Mouse (Mus musculus): Measurements from ENCODE around the gene Nxnl1.

Nxnl1 gene

DNA sequence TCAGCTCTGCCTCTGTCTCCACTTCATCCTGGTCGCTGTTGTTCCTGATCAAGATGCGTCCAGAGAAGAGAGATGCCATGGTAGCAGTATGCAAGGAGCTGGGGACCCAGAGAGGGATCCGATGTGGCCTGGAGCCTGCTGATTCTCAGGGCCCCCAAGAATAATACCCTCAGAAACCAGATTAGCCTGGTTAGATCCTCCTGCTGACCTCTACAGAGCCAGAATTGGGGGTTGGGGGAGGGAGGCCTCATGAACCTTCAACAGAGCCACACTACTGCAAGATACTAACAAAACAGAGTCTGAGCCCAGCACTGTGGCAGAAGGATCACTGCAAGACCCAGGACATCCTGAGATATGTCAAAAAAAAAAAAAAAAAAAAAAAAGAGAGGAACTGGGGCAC, at the start of gene Nxnl1:
Gene Nxnl1, minus strand, starts transcription at position 101 of the 400 bp plus-strand sequence.
- DNase-seq (ENCODE audit: extremely low read depth, insufficient read length, low spot score), result no peak

DNA sequence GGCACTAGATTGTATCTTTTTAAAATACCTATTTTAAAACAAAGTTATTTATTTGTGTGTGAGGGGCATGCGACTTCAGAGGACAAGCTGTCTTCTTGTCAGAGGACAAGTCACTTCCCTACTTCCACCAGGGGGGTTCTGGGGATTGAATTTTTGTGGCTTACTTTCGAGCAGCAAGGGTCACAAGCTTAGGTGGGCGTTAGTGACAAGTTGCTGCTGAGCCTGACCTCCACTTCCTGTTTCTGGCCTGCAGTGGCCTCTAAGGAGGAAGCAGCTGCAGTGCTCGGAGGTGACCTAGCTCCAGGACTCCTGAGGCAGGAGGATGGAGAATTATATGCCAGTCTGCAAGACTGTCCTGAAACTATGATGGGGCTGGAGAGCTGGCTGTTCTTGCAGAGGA, 47.0 kb upstream of the Nxnl1 start:
- DNase-seq (ENCODE audit: extremely low read depth, insufficient read length, low spot score), result no peak

DNA sequence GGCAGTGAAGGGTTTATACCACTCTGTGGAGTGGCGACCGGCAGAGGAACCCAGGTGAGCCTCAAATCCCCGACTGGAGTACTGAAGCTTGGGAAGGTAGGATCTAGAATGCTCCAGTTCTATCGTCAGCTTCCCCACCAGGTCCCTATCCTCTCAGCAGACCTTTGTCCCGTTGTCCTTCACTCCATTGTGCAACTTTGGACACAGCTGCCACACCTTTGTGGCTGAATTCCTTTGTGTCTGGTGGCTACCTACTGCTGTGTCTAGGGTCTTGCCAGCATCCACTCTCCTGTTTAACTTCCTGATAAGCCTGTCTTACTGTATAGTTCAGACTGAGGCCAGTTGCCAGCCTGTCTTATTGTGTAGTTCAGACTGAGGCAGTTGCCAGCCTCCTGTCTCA, 45.7 kb upstream of the Nxnl1 start:
- no peak for DNase-seq (ENCODE audit: extremely low read depth, insufficient read length, low spot score)

DNA sequence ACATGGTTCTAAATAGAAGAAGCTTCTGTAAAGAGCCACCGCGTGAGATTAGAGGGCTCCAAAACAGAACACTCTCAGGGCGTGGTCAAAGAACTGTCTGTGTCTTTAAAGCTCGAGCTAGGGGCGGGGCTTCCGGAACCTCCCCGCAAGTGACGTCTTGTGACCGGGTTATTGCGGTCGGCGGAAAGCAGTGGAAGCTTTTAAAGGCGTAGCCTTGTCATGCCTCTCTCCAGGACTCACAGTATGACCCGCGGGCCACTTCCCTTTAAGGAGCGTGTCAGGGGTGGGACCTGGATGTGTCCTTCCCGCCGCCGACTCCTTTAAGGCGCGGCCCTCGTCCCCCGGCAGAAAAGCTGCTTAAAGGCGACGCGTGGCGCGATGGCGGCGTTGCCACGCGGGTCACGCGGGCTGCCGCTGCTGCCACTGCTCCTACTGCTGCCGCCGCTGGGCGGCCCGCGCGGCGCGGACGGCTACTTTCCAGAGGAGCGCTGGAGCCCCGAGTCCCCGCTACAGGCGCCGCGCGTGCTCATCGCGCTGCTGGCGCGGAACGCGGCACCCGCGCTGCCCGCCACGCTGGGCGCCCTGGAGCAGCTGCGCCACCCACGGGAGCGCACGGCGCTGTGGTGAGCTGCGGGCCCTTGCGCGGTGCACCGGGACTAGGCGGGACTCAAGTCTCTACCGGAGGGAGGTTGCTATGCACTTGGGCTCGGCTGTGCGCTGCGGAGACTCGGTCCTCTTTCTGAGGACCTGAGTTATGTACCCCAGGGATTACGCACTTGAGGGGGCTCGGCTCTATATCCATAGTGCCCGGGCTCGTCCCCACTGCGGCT, 44.6 kb upstream of the Nxnl1 start, which contains the start of gene Colgalt1:
Gene Colgalt1, plus strand, starts transcription at position 177 of the 830 bp plus-strand sequence.
- peak; percentile 96 for DNase-seq (ENCODE audit: extremely low read depth, insufficient read length, low spot score)

DNA sequence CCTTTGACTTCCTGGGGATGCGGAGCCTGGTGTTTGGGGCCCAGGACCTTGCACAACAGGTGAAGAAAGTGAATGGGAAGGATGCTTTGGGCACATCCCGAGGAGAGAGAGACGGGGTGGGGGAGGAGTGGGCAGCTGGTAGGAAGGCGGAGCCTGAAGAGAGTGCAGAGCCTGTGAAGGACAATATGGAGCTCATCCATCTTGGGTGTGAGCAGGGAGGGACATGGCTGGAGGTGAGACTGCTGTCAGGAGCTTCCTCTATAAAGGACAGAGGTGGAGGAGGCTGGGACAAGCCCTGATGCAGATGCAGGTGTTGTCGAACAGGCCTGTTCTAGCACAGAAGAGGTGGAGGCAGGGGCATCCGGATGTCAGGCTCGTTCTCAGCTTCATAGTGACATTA, 37.6 kb upstream of the Nxnl1 start:
- DNase-seq (ENCODE audit: extremely low read depth, insufficient read length, low spot score), result no peak

DNA sequence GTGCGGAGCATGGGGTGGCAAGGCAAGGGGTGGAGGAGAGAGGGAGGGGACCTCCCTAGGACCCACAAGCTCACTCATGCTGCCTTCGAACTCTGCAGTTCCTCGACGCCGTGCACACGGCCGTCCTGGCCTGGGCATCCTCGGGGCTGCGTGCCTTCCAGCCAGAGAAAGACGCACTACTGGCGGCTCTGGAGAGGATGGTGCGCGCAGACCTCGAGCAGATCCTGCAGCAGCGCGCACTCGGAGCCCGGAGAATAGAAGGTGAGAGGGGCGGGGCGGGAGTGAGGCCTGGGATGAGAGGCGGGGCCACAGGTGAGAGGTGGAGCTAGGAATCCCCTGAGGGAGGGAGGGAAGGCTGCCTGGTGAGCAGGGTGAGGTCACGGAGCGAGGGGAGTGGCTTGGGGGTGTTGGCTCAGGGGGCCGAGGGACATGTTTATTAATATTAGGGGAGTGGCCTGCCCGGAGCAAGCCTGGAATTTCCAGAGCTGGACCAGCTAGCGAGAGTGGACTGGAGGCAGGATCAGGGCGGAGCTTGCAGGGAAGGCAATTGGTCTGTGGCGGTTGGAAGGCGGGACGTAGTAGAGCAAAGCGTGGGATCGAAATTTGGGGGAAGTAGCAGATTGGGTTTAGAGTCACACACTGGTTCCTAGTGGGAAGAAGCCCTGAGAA, 36.4 kb upstream of the Nxnl1 start:
- no peak for DNase-seq (ENCODE audit: extremely low read depth, insufficient read length, low spot score)

DNA sequence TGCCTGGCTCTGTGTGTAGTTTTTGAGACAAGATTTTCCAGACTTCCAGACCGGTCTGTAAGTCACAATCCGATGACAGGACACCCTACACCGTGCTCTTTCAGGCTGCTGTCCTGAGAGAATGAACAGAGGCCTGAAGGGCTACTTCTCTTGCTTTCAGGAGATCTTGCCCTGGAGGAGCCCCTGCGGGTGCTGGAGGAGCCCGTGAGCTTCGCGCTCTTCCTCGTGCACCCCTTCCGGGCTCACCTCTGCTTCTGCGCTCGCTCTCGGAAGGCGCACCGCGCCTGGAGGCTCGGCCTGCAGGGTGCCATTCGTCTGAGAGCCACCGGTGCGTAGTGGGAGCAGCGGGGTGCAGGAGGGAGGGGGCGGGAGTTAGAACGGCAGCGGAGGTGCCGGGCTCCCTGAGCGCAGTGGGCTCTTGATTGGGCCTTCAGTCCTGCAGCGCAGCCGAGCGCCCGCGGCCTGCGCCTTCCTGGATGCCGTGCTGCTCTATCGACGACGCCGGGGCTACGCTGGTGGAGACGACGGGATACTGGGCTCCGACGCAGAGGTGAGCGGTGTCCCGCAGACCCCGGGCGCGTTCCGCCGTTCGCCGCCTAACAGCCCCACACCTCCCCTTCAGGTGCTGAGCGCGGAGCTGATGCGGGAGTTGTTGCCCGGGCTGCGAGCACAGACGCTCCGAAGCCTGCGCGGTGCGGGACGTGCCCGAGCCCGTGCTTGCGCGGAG, 35.7 kb upstream of the Nxnl1 start:
- DNase-seq (ENCODE audit: extremely low read depth, insufficient read length, low spot score), result no peak

DNA sequence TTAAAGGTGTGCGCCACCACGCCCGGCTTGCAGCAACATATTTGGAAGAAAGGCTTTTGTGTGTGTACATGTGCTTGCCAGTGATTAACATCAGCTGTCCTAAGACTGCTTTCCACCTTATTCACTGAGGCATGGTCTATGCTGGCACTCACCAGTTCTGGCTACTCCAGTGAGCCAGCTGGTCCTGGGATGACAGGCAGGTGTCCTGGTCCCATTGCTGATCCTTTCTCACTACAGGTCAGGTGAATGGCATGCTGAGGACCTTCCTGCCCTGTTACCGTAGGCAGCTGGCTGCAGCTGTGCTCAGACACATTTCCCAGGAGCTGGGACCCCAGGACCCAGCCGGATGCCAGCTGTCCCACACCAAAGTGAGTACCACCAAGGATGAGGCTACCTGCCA, 32.4 kb upstream of the Nxnl1 start:
- no peak for DNase-seq (ENCODE audit: extremely low read depth, insufficient read length, low spot score)

DNA sequence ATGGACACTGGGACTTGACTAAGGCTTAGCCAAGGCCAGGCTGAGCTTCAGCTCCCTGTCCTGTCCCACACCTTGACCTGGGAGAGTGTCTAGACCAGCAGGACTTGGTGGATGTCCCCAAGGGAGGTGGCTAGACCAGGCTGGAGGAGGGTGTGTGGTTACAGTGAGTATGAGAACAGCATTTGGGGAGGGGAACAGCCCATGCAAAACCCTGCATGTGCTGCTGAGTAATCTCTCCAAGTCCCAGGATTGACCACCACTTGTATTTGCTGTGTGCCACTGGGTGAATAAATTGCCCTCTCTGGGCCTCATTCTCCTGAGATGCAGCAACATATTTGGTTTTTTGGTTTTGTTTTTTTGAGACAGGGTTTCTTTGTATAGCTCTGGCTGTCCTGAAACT, 32.0 kb upstream of the Nxnl1 start:
- DNase-seq (ENCODE audit: extremely low read depth, insufficient read length, low spot score), result no peak

DNA sequence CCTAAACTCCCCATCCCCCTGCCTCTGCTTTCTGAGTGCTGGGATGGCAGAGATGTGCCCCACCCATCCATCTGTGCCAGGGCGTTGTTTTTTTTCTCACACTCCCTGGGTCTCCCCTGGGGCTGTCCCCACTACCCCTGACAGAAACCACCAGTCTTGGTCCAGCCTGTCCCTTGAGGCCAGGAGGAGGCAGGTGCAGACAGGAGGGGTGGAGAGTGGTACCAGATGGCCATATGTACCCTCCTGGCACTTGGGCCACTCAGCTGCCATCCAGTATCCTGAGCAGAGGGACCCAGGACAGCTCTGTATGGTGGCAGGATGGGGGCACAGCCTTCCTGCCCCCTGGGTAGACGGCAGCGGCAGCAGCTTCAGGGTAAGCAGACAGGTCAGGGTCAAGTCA, 31.1 kb upstream of the Nxnl1 start, which contains the start of gene Fam129c:
Gene Fam129c, plus strand, starts transcription at position 198 of the 400 bp plus-strand sequence.
- no peak for DNase-seq (ENCODE audit: extremely low read depth, insufficient read length, low spot score)

DNA sequence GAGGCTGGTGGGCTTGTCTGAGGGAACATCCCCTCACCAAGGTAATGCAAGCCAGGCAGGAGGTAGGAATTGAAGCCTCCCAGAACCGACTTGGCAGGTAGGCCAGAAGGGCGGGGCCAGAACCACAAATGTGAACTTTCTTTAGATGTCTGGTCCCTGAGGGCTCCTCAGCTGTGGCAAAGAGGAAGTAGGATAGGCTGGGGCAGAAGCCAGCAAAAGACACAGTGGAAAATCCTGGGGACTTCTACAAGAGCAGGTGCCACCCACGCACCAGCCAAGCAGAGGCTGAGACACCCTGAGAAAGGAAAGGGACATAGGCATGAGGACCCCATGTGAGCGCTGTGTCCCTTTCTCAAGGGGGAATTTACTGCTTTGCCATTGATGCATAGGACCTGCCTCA, 30.4 kb upstream of the Nxnl1 start:
- no peak for DNase-seq (ENCODE audit: extremely low read depth, insufficient read length, low spot score)

DNA sequence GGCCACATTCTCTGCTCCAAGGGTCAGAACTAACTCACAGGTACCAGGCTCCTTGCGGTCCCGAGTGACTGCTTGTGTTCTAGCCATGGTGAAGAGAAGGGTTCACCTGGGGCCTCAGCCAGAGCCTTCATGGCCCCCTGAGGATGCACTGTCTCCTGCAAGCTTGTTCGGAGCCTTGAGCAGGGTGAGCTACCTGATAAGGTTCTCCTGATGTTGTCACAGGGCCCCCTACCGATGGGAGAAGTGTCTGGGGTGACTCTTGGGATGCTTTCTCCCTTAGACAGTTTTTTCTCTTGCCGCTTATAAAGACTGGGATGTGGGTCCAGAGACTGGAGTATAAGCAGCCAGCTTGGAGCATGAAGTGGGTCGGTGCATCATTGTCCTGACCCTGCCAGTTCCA, 30.0 kb upstream of the Nxnl1 start:
- DNase-seq (ENCODE audit: extremely low read depth, insufficient read length, low spot score), result no peak

DNA sequence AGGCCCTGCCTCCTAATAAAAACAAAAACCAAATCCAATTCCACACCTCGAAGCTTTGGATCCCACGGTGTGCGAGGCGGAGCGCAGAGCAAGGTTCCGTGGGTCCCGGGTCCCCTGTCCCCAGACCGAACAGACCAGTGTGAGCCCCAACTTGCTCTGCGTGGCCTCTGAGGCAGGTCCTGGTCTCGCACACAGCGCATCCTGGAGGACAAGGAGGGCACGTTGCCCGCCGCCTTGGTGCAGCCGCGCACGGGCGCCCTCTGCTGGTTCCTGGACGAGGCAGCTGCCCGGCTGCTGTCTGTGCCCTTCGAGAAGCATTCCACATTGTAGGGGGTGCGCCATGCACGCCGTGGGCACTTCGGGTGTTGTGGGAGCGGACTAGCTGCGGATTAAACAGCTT, 29.5 kb upstream of the Nxnl1 start:
- peak; percentile 86 for DNase-seq (ENCODE audit: extremely low read depth, insufficient read length, low spot score)

DNA sequence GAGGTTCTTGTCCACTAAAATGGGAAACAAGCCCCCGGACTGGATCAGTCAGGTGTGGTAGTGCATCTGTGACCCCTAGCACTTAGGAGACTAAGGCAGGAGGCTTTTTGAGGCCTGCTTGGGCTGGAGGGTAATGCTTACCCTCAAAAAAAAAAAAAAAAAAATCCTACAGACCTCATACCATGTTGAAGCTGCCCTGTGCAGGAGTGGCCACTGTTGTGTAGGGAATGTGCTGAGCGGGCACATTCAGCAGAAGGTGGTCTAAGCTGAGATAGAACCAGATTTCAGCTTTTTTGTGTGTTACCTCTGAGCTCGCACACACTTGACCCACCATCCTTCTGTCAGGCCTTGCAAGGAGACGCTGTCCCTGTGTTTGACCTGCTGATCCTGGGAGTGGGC, 27.9 kb upstream of the Nxnl1 start:
- no peak for DNase-seq (ENCODE audit: extremely low read depth, insufficient read length, low spot score)

DNA sequence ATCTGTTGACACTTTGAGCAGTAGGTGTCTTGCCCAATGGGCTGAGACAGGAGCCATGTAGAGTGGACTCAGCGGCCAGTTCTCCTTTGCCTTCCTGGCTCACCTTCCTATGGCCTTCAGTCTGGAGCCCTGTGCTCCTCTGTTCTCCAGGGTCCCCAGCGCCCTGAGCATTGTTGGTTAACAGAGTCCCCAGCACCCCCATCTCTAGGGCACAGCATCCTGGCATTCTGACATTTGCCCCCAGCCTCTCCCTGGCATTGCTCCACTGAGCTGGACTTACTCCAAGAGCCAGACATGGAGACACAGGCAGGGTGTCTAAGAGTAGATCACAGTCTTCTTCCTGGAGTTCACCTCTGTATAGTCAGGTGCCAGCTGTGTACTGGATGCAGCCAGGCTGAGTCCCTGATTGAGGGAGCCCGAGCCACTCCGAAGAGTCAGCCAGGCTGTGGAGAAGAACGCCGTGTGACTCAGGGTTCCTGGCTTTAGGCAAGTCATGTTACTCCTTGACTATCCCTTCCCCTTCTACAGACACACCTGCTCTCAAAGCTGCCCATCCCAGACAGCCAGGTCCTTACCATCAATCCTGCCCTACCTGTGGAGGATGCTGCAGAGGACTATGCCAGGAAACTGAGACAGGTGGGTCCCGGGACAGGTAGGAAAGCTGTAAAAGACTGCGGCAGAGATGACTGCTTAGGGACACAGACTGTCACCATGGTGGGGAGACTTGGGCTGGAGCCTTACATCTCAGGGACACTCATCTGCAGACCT, 27.3 kb upstream of the Nxnl1 start:
- no peak for DNase-seq (ENCODE audit: extremely low read depth, insufficient read length, low spot score)

DNA sequence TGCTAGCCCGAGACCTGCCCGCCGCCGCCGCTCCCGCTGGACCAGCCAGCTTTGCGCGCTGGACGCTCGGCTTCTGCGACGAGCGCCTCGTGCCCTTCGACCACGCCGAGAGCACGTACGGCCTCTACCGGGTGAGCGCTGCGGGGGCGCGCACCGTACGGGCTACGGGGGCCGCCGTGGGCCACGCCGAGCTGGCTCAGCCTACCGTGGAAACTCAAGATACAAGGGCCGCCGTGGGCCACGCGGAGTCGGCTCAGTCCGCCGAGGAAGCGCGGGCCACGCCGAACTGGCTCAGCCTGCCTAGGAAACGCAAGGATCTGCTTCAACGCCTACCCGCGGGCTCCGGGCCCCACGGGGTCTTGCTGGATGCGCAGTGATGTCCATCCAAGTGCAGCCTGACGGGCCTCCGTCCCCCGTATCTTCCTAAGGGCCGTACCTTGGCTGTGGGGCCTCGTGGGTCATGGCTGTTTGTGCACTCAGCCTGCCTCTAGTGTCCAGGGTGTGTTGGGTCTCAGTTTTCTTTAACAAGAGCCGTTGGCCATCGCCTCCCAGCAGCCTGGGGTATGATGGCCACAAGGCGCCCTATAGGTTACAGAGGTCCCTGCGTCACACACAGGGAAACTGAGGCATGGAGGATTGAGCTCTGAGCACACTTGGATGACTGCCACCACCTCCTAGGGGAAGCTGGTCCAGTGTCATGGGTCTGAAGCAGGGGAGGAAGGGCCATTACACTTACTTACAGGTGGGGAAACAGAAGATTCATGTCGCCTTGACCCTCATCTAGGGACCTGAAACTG, 26.2 kb upstream of the Nxnl1 start:
- no peak for DNase-seq (ENCODE audit: extremely low read depth, insufficient read length, low spot score)

DNA sequence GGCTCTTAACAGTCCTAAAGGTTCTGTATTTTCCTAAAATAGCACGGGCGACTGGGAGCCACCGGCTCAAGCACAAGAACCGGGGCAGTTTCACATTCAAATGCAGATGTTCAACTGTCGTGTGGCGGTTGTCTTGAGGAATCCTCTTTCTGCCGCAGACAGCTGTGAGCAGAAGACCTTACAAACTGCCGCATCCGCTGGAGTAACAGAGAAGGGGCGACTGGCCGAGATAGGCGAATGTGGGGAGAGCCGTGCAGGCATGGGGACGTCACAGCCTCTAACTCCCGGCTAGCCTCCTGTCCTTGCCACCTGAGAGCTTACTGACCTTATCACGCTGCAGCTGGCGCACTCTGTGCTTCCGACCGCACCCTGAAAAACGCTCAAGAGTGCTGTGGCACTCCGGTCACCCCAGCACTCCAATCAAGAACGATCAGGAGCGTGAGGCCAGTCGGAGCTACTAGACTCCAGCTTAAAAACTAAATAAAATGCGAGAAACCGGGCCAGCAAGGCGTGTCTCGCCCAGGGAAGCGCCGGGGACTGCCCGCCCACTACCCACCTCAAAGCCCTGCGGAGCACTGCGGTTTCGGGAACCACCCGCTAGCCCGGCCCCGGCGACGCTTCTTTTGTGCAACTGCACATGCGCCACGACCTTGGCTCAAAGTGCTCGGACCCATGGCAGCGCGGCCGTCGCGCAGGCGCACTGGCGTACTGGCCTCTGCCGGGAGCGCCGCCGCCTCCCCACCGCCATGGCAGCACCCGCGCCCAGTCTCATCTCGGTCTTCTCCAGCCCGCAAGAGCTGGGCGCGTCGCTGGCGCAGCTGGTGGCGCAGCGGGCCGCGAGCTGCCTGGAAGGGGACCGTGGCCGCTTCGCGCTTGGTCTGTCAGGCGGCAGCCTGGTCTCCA, 25.3 kb upstream of the Nxnl1 start, which contains the start of gene Pgls:
Gene Pgls, plus strand, starts transcription at position 706 of the 903 bp plus-strand sequence.
- DNase-seq (ENCODE audit: extremely low read depth, insufficient read length, low spot score), result peak; percentile 95

DNA sequence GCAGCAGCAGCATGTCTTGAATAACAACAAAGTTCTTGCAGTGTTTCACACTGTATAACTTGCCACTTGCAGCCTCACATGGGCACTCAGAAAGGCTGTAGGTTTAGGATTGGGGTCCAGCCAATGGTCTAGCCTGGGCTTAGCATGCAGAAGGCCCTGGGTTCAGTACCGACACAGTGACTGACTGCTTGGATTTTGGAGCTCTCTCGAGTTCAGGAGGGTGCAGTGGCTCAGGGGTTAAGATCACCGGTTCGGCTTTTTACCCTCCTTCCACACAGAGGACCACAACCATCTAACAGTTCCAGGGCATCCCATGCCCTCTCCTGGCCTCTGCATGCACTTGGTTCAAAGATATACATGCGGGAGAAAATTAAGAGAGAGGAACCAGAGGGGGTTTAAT, 24.6 kb upstream of the Nxnl1 start:
- no peak for DNase-seq (ENCODE audit: extremely low read depth, insufficient read length, low spot score)

DNA sequence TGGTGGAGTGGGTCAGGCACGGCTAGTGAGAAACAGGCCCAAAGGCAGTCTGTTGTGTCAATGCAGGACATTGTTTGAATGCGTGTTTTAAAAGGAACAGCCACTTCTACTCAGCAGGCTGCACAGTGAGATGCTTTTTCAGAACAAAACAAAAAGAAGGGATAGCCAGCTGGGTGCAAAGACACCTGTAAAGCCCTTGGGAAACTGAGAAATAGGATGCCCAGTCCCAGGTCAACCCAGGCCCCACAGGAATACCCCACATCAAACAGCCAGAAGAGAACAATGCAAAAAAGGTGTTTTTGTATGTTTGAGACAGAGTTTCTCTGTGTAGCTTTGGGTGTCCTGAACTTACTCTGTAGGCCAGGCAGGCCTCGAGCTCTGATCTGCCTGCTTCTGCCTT, 22.4 kb upstream of the Nxnl1 start:
- DNase-seq (ENCODE audit: extremely low read depth, insufficient read length, low spot score), result no peak

Measured in 3134 (cell line).